Mouse (Mus musculus) cortical plate, adult 2 months (tissue): ENCODE measurements around the gene Tnfaip2. TPM values are rescaled to one million over a fixed set of nuclear protein-coding genes. Genes with fewer than 3 reads are reported as not detected.

Experiments used
- H3K27ac ChIP-seq: fragments of 200-500 bp; 2 replicates; pipeline ENCODE4 v1.5.1; 2012; ENCODE audit warnings: low read length, control low read depth, inconsistent platforms; ENCODE audit not compliant: insufficient read depth
- H3K4me1 ChIP-seq: fragments of 200-500 bp; 2 replicates; pipeline ENCODE4 v1.6.1; 2011; ENCODE audit warnings: low read length; ENCODE audit not compliant: control insufficient read depth, insufficient read depth
- H3K4me3 ChIP-seq: fragments of 200-500 bp; 2 replicates; pipeline ENCODE4 v1.5.1; 2011; ENCODE audit warnings: mild to moderate bottlenecking, low read length, control low read depth; ENCODE audit not compliant: insufficient read depth
- CTCF ChIP-seq: fragments of 200-500 bp; IDR thresholded peaks from 2 replicates; pipeline ENCODE4 v1.5.1; 2011; ENCODE audit warnings: mild to moderate bottlenecking, control low read depth, low read length; ENCODE audit not compliant: insufficient read depth; ENCODE audit errors: extremely low read depth
- POLR2A ChIP-seq: fragments of 200-500 bp; IDR thresholded peaks from 2 replicates; pipeline ENCODE4 v1.6.1; 2011; ENCODE audit warnings: mild to moderate bottlenecking, low read length, control low read depth; ENCODE audit not compliant: insufficient read depth; ENCODE audit errors: extremely low read depth
- polyA plus RNA-seq: library from polyadenylated mRNA; depleted of rRNA; stranded (reverse); fragments of >200 nt; gene quantifications from 2 replicates; pipeline ENCODE4 v1.2.3, GENCODE M21; 2012; rRNA removed

Gene Tnfaip2
- polyA plus RNA-seq = 0.66 and 0.79 TPM in 2 replicates

GRCm38 (mm10) chr12:111442309-111443010 lies at the start of gene Tnfaip2:
TSS of gene Tnfaip2 (plus strand) at chr12:111442469.
- no peak for TF ChIP-seq CTCF
- TF ChIP-seq POLR2A = no peak
- H3K27ac ChIP-seq = no peak within 1 kb of the TSS
- H3K4me3 ChIP-seq = 0 out of 2 replicates have a peak within 1 kb of the TSS, but pooled peaks have one; percentile 7
- H3K4me1 ChIP-seq = 0 out of 2 replicates have a peak, but pooled peaks cover 2% of the 10 kb centered on the region

GRCm38 (mm10) chr12:111394008-111394407 lies 48.3 kb upstream of the Tnfaip2 start:
- Histone ChIP-seq H3K4me1 (no peaks in the 10 kb centered on the region), H3K27ac (no peak overlapping the region), H3K4me3 (no peak overlapping the region)
- TF ChIP-seq POLR2A = no peak
- TF ChIP-seq CTCF = no peak

GRCm38 (mm10) chr12:111396997-111397396 lies 45.3 kb upstream of the Tnfaip2 start:
- H3K4me1 ChIP-seq = no peaks in the 10 kb centered on the region
- no peak overlapping the region for H3K4me3 ChIP-seq
- no peak overlapping the region for H3K27ac ChIP-seq
- TF ChIP-seq POLR2A (no peak), CTCF (no peak)

- Histone ChIP-seq H3K27ac (no peak overlapping the region), H3K4me3 (no peak overlapping the region), H3K4me1 (no peaks in the 10 kb centered on the region)
- TF ChIP-seq CTCF (peak; percentile 94), POLR2A (no peak)
Observed at GRCm38 (mm10) chr12:111401454-111402184, 40.6 kb upstream of the Tnfaip2 start.

GRCm38 (mm10) chr12:111404880-111405279 lies 37.4 kb upstream of the Tnfaip2 start:
- no peaks in the 10 kb centered on the region for H3K4me1 ChIP-seq
- no peak overlapping the region for H3K4me3 ChIP-seq
- no peak for TF ChIP-seq CTCF
- H3K27ac ChIP-seq = no peak overlapping the region

- H3K4me1 ChIP-seq = no peaks in the 10 kb centered on the region
- TF ChIP-seq CTCF (no peak), POLR2A (no peak)
- H3K4me3 ChIP-seq = no peak within 1 kb of the TSS
- H3K27ac ChIP-seq = no peak within 1 kb of the TSS
Observed at GRCm38 (mm10) chr12:111406622-111407021, 35.6 kb upstream of the Tnfaip2 start, which contains the start of gene Lbhd2. TSS of gene Lbhd2 (plus strand) at chr12:111406809.

- no peak overlapping the region for H3K27ac ChIP-seq
Observed at GRCm38 (mm10) chr12:111409583-111409982, 32.7 kb upstream of the Tnfaip2 start.

GRCm38 (mm10) chr12:111411631-111412355 lies 30.5 kb upstream of the Tnfaip2 start:
- Histone ChIP-seq H3K27ac (no peak overlapping the region), H3K4me3 (no peak overlapping the region), H3K4me1 (no peaks in the 10 kb centered on the region)
- TF ChIP-seq CTCF = no peak
- no peak for TF ChIP-seq POLR2A

More at GRCm38 (mm10) chr12:111409583-111409982, 32.7 kb upstream of the Tnfaip2 start:
- no peaks in the 10 kb centered on the region for H3K4me1 ChIP-seq
- H3K4me3 ChIP-seq = no peak overlapping the region
- no peak for TF ChIP-seq POLR2A
- no peak for TF ChIP-seq CTCF

GRCm38 (mm10) chr12:111412581-111413284 lies 29.5 kb upstream of the Tnfaip2 start:
- Histone ChIP-seq H3K4me1 (no peaks in the 10 kb centered on the region), H3K27ac (no peak overlapping the region), H3K4me3 (no peak overlapping the region)
- no peak for TF ChIP-seq CTCF
- no peak for TF ChIP-seq POLR2A

- Histone ChIP-seq H3K4me1 (peaks cover 1% of the 10 kb centered on the region; the same call in 1 of the 2 replicates), H3K4me3 (no peak overlapping the region)
Observed at GRCm38 (mm10) chr12:111413300-111413699, 29.0 kb upstream of the Tnfaip2 start.

More at GRCm38 (mm10) chr12:111413300-111413699, 29.0 kb upstream of the Tnfaip2 start:
- TF ChIP-seq CTCF (peak; percentile 93), POLR2A (no peak)
- H3K27ac ChIP-seq = no peak overlapping the region
